Mouse (Mus musculus) left cerebral cortex, adult 18-20 months (tissue): ENCODE results near the gene 9930111J21Rik1. TPM values are rescaled to one million over a fixed set of nuclear protein-coding genes. Genes with fewer than 3 reads are reported as not detected.
"Not testable (repeated sequence)": the region's sequence is repeated elsewhere in the genome, so short reads cannot be mapped to it uniquely, and the experiment has no call there.

Source experiments
- DNase-seq, 2 experiments: peaks; one replicate each; pipeline ENCODE4 v3.0.0; 2021 to 2022; ENCODE audit warnings: low spot score in 2 of 2, mixed read lengths in 1 of 2
- total RNA-seq, 2 experiments: library from RNA; stranded (reverse); gene quantifications; 2 replicates each; pipeline ENCODE4 v1.2.3; 2021

9930111J21Rik1 gene
- total RNA-seq, 2 experiments from 2014 or later, result 0.91 to 1.5 TPM

DNA sequence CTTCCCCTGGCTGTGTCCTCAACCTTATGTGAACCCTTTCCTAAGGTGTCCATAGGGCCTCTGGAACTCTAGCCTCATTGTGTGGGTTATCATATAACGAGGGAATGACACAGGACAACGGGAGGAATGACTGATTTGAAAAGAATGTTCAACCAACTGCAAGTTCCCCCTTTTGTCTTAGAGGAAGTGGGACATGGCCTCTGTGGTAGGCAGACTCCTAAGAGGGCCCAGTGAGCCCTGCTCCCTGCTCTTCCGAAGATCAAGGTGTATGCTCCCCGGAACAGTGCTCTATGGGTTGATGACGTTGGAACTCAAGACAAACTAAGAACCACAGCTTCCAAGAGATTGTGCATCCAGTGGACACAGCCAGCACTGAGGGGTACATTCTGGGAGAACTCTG is 55.4 kb downstream of the 9930111J21Rik1 start:
- DNase-seq, result not testable (repeated sequence)

DNA sequence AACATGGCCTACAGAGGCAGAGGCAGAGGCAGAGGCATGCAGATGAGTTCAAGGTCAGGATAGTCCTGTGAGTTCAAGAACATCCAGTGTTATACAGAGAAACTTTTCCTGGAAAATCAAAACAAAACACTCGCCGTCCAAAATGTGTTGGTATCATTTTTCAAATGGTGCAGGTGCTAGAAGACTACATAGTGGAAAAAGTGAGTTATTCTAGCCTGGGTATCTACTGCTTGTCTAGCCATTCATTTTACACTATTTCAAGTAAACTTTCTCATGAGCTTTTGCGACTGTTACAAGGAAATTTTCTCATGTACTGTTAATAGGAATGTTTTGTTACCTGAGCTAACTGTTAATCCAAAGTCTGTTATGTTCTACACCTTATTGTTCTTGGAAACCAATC is 60.8 kb downstream of the 9930111J21Rik1 start:
- no peak for DNase-seq

DNA sequence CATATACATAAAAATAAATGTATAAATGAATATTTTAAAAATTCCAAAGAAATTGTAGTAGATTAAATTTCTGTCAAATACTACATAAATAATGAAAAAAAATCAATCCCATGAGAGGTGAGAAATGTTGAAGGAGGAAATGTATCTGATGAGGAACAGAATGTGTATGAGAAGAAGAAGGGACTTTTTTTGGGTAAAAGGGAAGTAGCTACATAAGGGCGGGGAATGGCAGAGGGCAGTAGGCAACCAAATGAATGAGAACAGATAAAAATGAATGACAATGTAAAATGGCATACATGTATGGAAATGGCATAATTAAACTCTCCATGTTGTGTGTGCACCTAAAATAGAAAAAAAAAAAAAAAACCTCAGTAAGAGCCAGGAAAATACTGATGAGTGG is 65.6 kb downstream of the 9930111J21Rik1 start:
- DNase-seq, result no peak

DNA sequence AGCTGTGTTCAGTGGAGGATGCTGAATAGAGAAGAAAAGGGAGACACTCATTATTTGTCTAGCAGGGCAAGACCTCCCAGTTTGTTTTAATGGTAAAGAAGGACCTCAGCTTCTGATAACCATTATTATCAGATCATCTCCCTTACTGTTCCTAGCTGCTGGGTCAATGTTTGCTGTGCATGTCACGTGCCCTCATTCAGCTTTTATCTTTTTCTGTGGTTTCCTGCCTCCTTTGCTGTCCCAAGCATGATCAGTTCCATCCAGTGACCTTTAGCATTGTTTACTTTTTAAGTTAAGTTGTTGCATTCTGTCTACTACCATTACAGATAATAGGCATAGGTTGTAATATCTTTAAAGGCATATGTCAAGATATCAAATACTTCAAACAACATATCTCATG is 70.7 kb downstream of the 9930111J21Rik1 start:
- DNase-seq, result no peak

DNA sequence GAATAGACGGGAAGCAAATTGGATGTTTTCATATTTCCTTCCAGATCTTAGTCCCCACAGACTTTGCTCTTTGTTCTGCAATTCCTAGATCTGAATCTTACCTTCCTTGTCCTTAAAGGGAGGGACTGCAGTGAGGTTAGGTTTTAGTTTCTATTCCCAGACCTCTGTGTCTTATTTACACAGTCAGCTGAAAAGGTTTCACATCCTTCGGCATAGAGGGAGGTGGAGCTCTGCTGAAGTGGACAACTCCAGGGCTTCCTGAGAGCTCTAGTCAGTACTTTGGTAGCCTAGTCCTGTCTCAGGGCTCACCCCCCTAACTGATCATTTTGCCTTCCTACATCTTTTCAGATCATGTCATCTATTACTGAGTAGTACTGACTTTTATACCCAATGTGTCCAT is 77.2 kb downstream of the 9930111J21Rik1 start, which contains the start of gene Gm5431:
Gm5431 (minus strand) TSS at position 194 of the 400 bp plus-strand sequence.
- no peak for DNase-seq

DNA sequence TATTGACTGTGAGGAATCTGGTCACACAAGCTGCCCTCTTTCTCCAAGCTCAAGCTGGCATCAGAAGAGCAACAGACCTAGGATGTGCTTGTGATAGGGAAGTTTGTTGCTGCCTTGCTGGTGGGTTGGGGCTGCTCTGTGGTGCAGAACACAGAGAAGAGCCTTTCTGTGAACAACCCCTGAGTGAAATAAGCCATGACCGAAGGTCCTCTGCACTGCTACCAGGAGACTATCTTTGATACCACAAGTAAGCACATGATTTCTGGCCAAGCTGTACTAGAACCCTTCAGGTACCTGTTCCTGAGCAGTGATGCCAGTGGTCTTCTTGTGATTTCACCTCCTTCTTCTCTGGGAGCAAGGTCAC is 77.6 kb downstream of the 9930111J21Rik1 start:
- not testable (repeated sequence) for DNase-seq

DNA sequence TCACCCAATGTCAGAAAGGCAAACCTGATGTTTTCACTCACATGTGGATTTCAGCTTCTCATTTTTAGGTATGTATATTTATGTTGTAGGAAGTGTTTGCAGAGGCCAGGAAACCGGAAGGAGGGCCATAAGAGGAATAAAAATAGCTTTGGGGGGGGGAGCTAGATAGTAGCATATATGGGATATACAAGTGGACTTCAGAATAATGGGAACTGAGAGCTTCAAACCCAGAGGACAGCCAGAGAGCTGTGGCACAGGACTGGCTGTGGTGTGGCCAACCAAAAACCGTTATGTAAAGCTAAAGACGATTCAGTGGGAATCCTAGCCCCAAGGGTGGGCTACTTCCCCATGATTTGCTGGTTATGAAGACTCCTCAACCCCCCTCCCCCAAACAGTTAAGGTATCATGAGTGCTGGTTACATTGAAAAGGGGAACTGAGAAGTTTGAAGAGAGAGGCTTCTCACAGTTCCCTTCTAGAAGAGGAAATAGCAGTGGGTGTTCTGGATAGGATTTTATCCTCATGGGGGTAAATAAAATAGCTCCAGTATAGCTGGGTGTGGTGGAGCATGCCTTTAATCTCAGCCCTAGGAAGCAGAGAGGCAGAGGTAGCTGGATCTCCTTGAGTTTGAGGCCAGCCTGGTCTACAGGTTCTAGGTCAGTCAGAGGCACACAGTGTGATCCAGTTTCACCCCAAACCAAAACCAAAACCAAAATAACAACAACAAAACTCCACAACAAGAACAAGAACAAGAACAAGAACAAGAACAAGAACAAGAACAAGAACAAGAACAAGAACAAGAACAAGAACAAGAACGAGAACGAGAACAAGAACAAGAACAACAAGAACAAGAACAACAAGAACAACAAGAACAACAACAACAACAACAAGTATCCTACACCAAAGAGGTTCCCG is 78.3 kb downstream of the 9930111J21Rik1 start:
- DNase-seq, result not testable (repeated sequence)

DNA sequence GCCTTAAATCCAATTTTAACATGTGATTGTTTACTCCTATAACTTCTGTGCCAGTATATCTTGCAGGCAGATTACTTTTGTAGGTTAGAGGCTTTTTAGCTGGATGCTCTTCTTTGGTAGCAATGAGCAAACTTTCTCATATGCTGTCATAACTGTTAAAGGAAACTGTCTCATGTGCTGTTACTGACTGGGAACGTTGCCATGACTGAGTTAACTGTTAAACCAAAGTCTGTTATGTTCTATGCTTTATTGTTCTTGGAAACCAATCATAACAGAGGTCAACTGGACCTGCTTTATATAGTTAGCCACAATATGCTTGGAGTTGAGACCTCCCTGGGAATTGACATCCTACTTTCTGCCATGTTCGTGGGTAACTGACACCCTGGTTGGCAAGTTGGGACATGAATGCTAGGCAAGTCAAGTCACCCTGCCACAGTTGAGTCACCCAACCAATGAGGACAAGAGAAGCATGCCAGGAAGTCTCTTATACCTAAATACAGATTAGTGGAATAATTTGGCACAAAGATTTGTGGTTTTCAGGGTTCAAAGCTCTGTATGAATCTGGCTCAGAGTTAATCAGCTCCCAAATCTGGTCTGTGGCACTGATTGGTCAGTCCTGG is 80.3 kb downstream of the 9930111J21Rik1 start:
- no peak for DNase-seq

Other genes starting within 250 kb of the 9930111J21Rik1 start
- gene Rack1, start 179.1 kb downstream of the 9930111J21Rik1 start, total RNA-seq, result 100 to 1,000 TPM; 233 to 240 TPM
- gene Trim41, start 162.0 kb downstream of the 9930111J21Rik1 start, total RNA-seq, result 10 to 100 TPM; 57.1 to 60.2 TPM
- 1 to 10 TPM; 2.3 to 3.7 TPM for gene Trim7, start 153.3 kb downstream of the 9930111J21Rik1 start, total RNA-seq
- gene Gm12184, start 152.7 kb downstream of the 9930111J21Rik1 start, total RNA-seq, result 1 to 10 TPM; 1.7 to 3.0 TPM
- gene Irgm1, start 107.7 kb downstream of the 9930111J21Rik1 start, total RNA-seq, result 1 to 10 TPM; 7.0 to 7.7 TPM
- under 1 TPM in 1 of 2 experiments, not detected in 1; 0.49 TPM for gene Gm5431, start 77.2 kb downstream of the 9930111J21Rik1 start, total RNA-seq
- 1 to 10 TPM; 1.9 to 2.8 TPM for gene Psme2b, start 33.2 kb downstream of the 9930111J21Rik1 start, total RNA-seq
- not detected for gene Olfr56, start 509 bp downstream of the 9930111J21Rik1 start, total RNA-seq
- under 1 TPM; 0.16 to 0.37 TPM for gene Gm12185, start 12.8 kb upstream of the 9930111J21Rik1 start, total RNA-seq
- under 1 TPM in 1 of 2 experiments, not detected in 1; 0.81 TPM for gene Tgtp1, start 14.8 kb upstream of the 9930111J21Rik1 start, total RNA-seq
- gene 9930111J21Rik2, start 71.8 kb upstream of the 9930111J21Rik1 start, total RNA-seq, result 1 to 10 TPM in 1 of 2 experiments, under 1 TPM in 1; 0.94 to 1.6 TPM
- under 1 TPM; 0.47 to 0.65 TPM for gene Tgtp2, start 84.8 kb upstream of the 9930111J21Rik1 start, total RNA-seq
- 1 to 10 TPM; 1.0 to 1.4 TPM for gene Ifi47, start 97.2 kb upstream of the 9930111J21Rik1 start, total RNA-seq
- not detected for gene Olfr1396, start 135.5 kb upstream of the 9930111J21Rik1 start, total RNA-seq
- not detected for gene Olfr1395, start 162.9 kb upstream of the 9930111J21Rik1 start, total RNA-seq
- not detected for gene Olfr1394, start 175.0 kb upstream of the 9930111J21Rik1 start, total RNA-seq
- not detected for gene Btnl9, start 207.8 kb upstream of the 9930111J21Rik1 start, total RNA-seq
- gene Zfp62, start 223.9 kb upstream of the 9930111J21Rik1 start, total RNA-seq, result 10 to 100 TPM; 68.9 to 78.9 TPM